Mouse (Mus musculus) liver, embryonic 14 days (tissue): Measurements from ENCODE around the gene Olfr459. TPM values are rescaled to one million over a fixed set of nuclear protein-coding genes. Genes with fewer than 3 reads are reported as not detected.

Experiments
- polyA plus RNA-seq: library from polyadenylated mRNA; depleted of rRNA; stranded (reverse); fragments of >200 nt; gene quantifications from 2 replicates; pipeline ENCODE4 v1.2.3, GENCODE M21; 2012; rRNA removed

The Olfr459 gene
- not detected in 2 replicates for polyA plus RNA-seq

DNA sequence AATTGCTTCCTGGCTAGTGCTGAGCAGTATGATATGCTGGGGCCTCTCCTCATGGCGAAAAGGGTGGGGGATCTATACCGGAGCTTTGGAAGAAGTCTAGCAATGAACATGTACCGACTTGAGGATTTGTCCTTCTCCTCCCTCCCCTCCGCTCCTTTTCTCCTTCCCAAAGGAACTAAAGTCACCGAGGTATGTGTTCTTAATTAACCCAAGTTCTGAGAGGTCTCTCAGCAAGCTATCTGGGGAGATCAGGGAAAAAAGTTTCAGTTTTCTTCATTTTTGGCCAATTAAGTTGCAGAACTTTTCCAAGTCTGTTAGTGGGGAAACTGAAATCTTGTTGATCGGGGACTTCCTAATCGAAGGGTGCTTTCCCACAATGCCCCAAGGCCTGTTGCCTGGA, at the start of gene Olfr459:
Gene Olfr459, minus strand, starts transcription at position 101 of the 400 bp plus-strand sequence.

Other genes starting within 250 kb of the Olfr459 start
- gene Ephb6, start 169.7 kb downstream of the Olfr459 start, polyA plus RNA-seq = 0.67 and 0.76 TPM in 2 replicates
- 0.01 and 0.07 TPM in 2 replicates for gene Trpv6, start 138.8 kb downstream of the Olfr459 start, polyA plus RNA-seq
- gene Trpv5, start 94.4 kb downstream of the Olfr459 start, polyA plus RNA-seq = 0.20 and 0.27 TPM in 2 replicates
- not detected in 2 replicates for gene Llcfc1, start 90.7 kb downstream of the Olfr459 start, polyA plus RNA-seq
- gene Kel, start 70.8 kb downstream of the Olfr459 start, polyA plus RNA-seq = 253 and 310 TPM in 2 replicates
- gene Pip, start 72.4 kb upstream of the Olfr459 start, polyA plus RNA-seq = not detected in 2 replicates
- gene Sval2, start 77.8 kb upstream of the Olfr459 start, polyA plus RNA-seq = not detected in 2 replicates
- not detected in 2 replicates for gene Sval1, start 176.5 kb upstream of the Olfr459 start, polyA plus RNA-seq
- gene Sval3, start 193.0 kb upstream of the Olfr459 start, polyA plus RNA-seq = not detected in 2 replicates